Mouse (Mus musculus) erythroblast, embryonic 14.5 days (primary cell): ENCODE data around the gene Lrrc8c.

Experiments used
- GATA1 ChIP-seq: IDR thresholded peaks from 2 replicates; pipeline ENCODE4 v1.6.1; 2012; ENCODE audit warnings: low read length, inconsistent platforms, mixed read lengths
- TAL1 ChIP-seq: IDR thresholded peaks from 3 replicates; pipeline ENCODE4 v1.6.1; 2012; ENCODE audit warnings: low read length, inconsistent platforms, mixed read lengths

GRCm38 (mm10) chr5:105479673-105480072, 39.5 kb upstream of the Lrrc8c start:
- TF ChIP-seq TAL1 (no peak), GATA1 (no peak)
